Mouse (Mus musculus) erythroblast, embryonic 14.5 days (primary cell): Measurements from ENCODE around the gene Prickle3. TPM values are rescaled to one million over a fixed set of nuclear protein-coding genes. Genes with fewer than 3 reads are reported as not detected.

Experiments
- H3K27me3 ChIP-seq: 2 replicates; pipeline ENCODE4 v1.6.1; 2012; ENCODE audit warnings: inconsistent platforms; ENCODE audit not compliant: control insufficient read depth
- H3K36me3 ChIP-seq: 2 replicates; pipeline ENCODE4 v1.6.1; 2012; ENCODE audit warnings: mild to moderate bottlenecking, inconsistent platforms; ENCODE audit not compliant: control insufficient read depth
- H3K4me1 ChIP-seq: 2 replicates; pipeline ENCODE4 v1.6.1; 2012; ENCODE audit warnings: inconsistent platforms; ENCODE audit not compliant: control insufficient read depth
- H3K4me3 ChIP-seq: replicated peaks from 2 replicates; pipeline ENCODE3; 2012; ENCODE audit warnings: moderate library complexity, mild to moderate bottlenecking, inconsistent platforms
- H3K9me3 ChIP-seq: 2 replicates; pipeline ENCODE4 v1.6.1; 2012; ENCODE audit warnings: low read length, inconsistent platforms, mixed read lengths; ENCODE audit not compliant: control insufficient read depth
- GATA1 ChIP-seq: IDR thresholded peaks from 2 replicates; pipeline ENCODE4 v1.6.1; 2012; ENCODE audit warnings: low read length, inconsistent platforms, mixed read lengths
- TAL1 ChIP-seq: IDR thresholded peaks from 3 replicates; pipeline ENCODE4 v1.6.1; 2012; ENCODE audit warnings: low read length, inconsistent platforms, mixed read lengths
- polyA plus RNA-seq: library from polyadenylated mRNA; stranded (reverse); fragments of >175 nt; gene quantifications from 2 replicates; pipeline ENCODE4 v1.2.3, GENCODE M21; 2012

The Prickle3 gene
- polyA plus RNA-seq = 0.03 TPM in 2 replicates

- TF ChIP-seq GATA1 (no peak), TAL1 (no peak)
- Histone ChIP-seq H3K4me1 (peaks cover 6% of the 10 kb centered on the region), H3K27me3 (peaks cover 13% of the 10 kb centered on the region), H3K4me3 (peak within 1 kb of the TSS; percentile 56), H3K36me3 (no peaks in the 10 kb centered on the region), H3K9me3 (no peaks in the 10 kb centered on the region)
These were observed at the start of gene Prickle3 for GRCm38 (mm10) chrX:7657221-7657639. Gene Prickle3, plus strand, starts transcription at chrX:7657260.

GRCm38 (mm10) chrX:7610035-7610434, 47.0 kb upstream of the Prickle3 start:
- peaks cover 8% of the 10 kb centered on the region for H3K4me1 ChIP-seq
- H3K27me3 ChIP-seq = peaks cover 39% of the 10 kb centered on the region
- H3K36me3 ChIP-seq = no peaks in the 10 kb centered on the region
- no peak overlapping the region for H3K4me3 ChIP-seq
- no peak for TF ChIP-seq GATA1
- H3K9me3 ChIP-seq = peaks cover 7% of the 10 kb centered on the region; the same call in 1 of the 2 replicates

- Histone ChIP-seq H3K4me1 (peaks cover 4% of the 10 kb centered on the region), H3K36me3 (no peaks in the 10 kb centered on the region), H3K9me3 (peaks cover 7% of the 10 kb centered on the region; the same call in 1 of the 2 replicates), H3K27me3 (peaks cover 39% of the 10 kb centered on the region), H3K4me3 (no peak overlapping the region)
- TF ChIP-seq TAL1 (no peak), GATA1 (no peak)
These were observed 46.4 kb upstream of the Prickle3 start for GRCm38 (mm10) chrX:7610536-7611258.

GRCm38 (mm10) chrX:7617889-7618551, 39.0 kb upstream of the Prickle3 start:
- Histone ChIP-seq H3K9me3 (0 out of 2 replicates have a peak, but pooled peaks cover 3% of the 10 kb centered on the region), H3K36me3 (no peaks in the 10 kb centered on the region), H3K4me3 (no peak overlapping the region)

GRCm38 (mm10) chrX:7632560-7632959, 24.5 kb upstream of the Prickle3 start:
- peaks cover 2% of the 10 kb centered on the region for H3K4me1 ChIP-seq
- H3K4me3 ChIP-seq = no peak overlapping the region
- H3K36me3 ChIP-seq = no peaks in the 10 kb centered on the region
- H3K27me3 ChIP-seq = no peaks in the 10 kb centered on the region
- TF ChIP-seq GATA1 (no peak), TAL1 (no peak)
- peaks cover 2% of the 10 kb centered on the region; the same call in 1 of the 2 replicates for H3K9me3 ChIP-seq

More at GRCm38 (mm10) chrX:7617889-7618551, 39.0 kb upstream of the Prickle3 start:
- no peaks in the 10 kb centered on the region for H3K27me3 ChIP-seq
- TF ChIP-seq GATA1 (no peak), TAL1 (no peak)
- no peaks in the 10 kb centered on the region for H3K4me1 ChIP-seq

GRCm38 (mm10) chrX:7635101-7635500, 22.0 kb upstream of the Prickle3 start:
- peaks cover 2% of the 10 kb centered on the region; the same call in 1 of the 2 replicates for H3K9me3 ChIP-seq
- peaks cover 13% of the 10 kb centered on the region for H3K27me3 ChIP-seq
- H3K36me3 ChIP-seq = no peaks in the 10 kb centered on the region
- no peak overlapping the region for H3K4me3 ChIP-seq
- no peak for TF ChIP-seq GATA1
- no peak for TF ChIP-seq TAL1
- peaks cover 26% of the 10 kb centered on the region for H3K4me1 ChIP-seq

- TF ChIP-seq GATA1 (no peak), TAL1 (no peak)
- Histone ChIP-seq H3K27me3 (peaks cover 30% of the 10 kb centered on the region), H3K9me3 (peaks cover 4% of the 10 kb centered on the region; the same call in 1 of the 2 replicates), H3K4me3 (peak within 1 kb of the TSS; percentile 54), H3K4me1 (peaks cover 37% of the 10 kb centered on the region), H3K36me3 (no peaks in the 10 kb centered on the region)
These were observed 18.5 kb upstream of the Prickle3 start, which contains the start of gene Syp for GRCm38 (mm10) chrX:7638401-7639091. Gene Syp, plus strand, starts transcription at chrX:7638471.

GRCm38 (mm10) chrX:7639536-7640325, 17.3 kb upstream of the Prickle3 start:
- no peaks in the 10 kb centered on the region for H3K36me3 ChIP-seq
- H3K4me3 ChIP-seq = no peak overlapping the region
- peaks cover 4% of the 10 kb centered on the region; the same call in 1 of the 2 replicates for H3K9me3 ChIP-seq
- peaks cover 34% of the 10 kb centered on the region for H3K27me3 ChIP-seq
- H3K4me1 ChIP-seq = peaks cover 37% of the 10 kb centered on the region
- TF ChIP-seq TAL1 (no peak), GATA1 (no peak)
